Mouse (Mus musculus): Measurements from ENCODE around the gene Gria1. TPM values are rescaled to one million over a fixed set of nuclear protein-coding genes. Genes with fewer than 3 reads are reported as not detected.

The Gria1 gene
- total RNA-seq, 1 experiment, result 0.13 TPM

- H3K27ac ChIP-seq (ENCODE audit: insufficient read depth, low read depth, low read length, poor library complexity, severe bottlenecking), result no peak overlapping the region
- TF ChIP-seq CHD2 (IDR thresholded peaks at IDR 0.05; ENCODE audit: low read depth, low read length), result no peak
- TF ChIP-seq ZC3H11A (IDR thresholded peaks at IDR 0.05; ENCODE audit: borderline replicate concordance, low read depth, low read length), result no peak
- no peak for TF ChIP-seq ZNF384 (IDR thresholded peaks at IDR 0.05; ENCODE audit: low read depth, low read length)
- no peak for TF ChIP-seq MAFK (IDR thresholded peaks at IDR 0.05; ENCODE audit: insufficient read depth, low read depth, low read length)
- TF ChIP-seq HCFC1 (IDR thresholded peaks at IDR 0.05; ENCODE audit: borderline replicate concordance, insufficient read depth, low read length), result no peak
- DNase-seq (ENCODE audit: low read depth, low spot score), result no peak
- H3K4me1 ChIP-seq (ENCODE audit: control insufficient read depth in 2 of 2, insufficient read depth in 2 of 2, low read length in 2 of 2, poor library complexity in 1 of 2), result no peaks in the 10 kb centered on the region
- H3K9me3 ChIP-seq (ENCODE audit: control insufficient read depth, insufficient read depth, low read depth, low read length), result no peaks in the 10 kb centered on the region
- no peaks in the 10 kb centered on the region for H3K36me3 ChIP-seq (ENCODE audit: control insufficient read depth, insufficient read depth, low read length, poor library complexity, severe bottlenecking)
- in situ Hi-C loops (cut with MboI; ENCODE audit: low sequenced_read_pairs in 2 of 2, unreplicated experiment in 2 of 2), result no loop called here
- no peak overlapping the region for H3K4me3 ChIP-seq (ENCODE audit: insufficient read depth in 1 of 2, low read depth in 1 of 2, low read length in 2 of 2, poor library complexity in 1 of 2, severe bottlenecking in 1 of 2)
- H3K9ac ChIP-seq (ENCODE audit: insufficient read depth, low read depth, low read length, poor library complexity, severe bottlenecking), result no peak overlapping the region
Observed at GRCm38 (mm10) chr11:57062441-57062840, 51.3 kb downstream of the Gria1 start.

DNA sequence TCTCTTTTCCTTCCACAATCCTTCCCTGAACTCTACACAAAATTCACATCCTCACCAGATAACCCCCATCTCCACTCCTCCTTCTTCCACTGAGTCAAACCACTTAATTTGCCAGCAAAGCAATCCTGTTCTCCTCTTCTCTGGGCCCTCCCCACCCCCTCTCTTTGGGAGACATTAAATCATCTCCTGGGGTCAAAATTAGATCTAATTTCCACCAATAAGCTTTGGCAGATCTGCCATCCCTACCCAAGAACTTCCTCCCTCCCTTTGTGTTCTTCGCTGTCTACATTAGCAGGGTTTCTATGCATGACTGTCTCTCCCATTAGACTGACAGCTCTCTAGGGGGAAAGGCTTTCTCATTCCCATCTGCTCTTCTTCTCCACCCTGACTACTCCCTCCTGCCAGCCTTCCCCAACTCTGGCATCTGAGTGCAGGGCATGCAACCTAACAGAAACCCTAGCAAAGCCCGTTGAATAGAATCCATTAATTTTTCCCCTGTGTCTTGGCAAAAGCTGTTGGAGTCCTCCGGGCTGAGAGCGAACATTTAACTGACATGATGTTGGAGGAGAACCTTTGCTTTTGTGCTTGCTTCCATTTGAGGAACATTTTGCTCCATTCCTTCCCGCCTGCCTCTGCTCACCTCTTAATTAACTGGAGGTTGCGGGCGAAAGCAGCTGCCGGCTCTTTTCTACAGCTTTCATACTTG, 59.2 kb downstream of the Gria1 start:
- no peak overlapping the region for H3K4me3 ChIP-seq (ENCODE audit: insufficient read depth in 1 of 2, low read depth in 1 of 2, low read length in 2 of 2, poor library complexity in 1 of 2, severe bottlenecking in 1 of 2)
- H3K4me1 ChIP-seq (ENCODE audit: control insufficient read depth in 2 of 2, insufficient read depth in 2 of 2, low read length in 2 of 2, poor library complexity in 1 of 2), result no peaks in the 10 kb centered on the region
- H3K9ac ChIP-seq (ENCODE audit: insufficient read depth, low read depth, low read length, poor library complexity, severe bottlenecking), result no peak overlapping the region
- H3K27ac ChIP-seq (ENCODE audit: insufficient read depth, low read depth, low read length, poor library complexity, severe bottlenecking), result no peak overlapping the region
- TF ChIP-seq ZC3H11A (IDR thresholded peaks at IDR 0.05; ENCODE audit: borderline replicate concordance, low read depth, low read length), result no peak
- no peak for TF ChIP-seq HCFC1 (IDR thresholded peaks at IDR 0.05; ENCODE audit: borderline replicate concordance, insufficient read depth, low read length)
- H3K36me3 ChIP-seq (ENCODE audit: control insufficient read depth, insufficient read depth, low read length, poor library complexity, severe bottlenecking), result no peaks in the 10 kb centered on the region
- DNase-seq (ENCODE audit: low read depth, low spot score), result no peak
- in situ Hi-C loops (cut with MboI; ENCODE audit: low sequenced_read_pairs in 2 of 2, unreplicated experiment in 2 of 2), result no loop called here
- no peaks in the 10 kb centered on the region for H3K9me3 ChIP-seq (ENCODE audit: control insufficient read depth, insufficient read depth, low read depth, low read length)

GRCm38 (mm10) chr11:57072171-57072570, 61.0 kb downstream of the Gria1 start:
- no peaks in the 10 kb centered on the region for H3K4me1 ChIP-seq (ENCODE audit: control insufficient read depth in 2 of 2, insufficient read depth in 2 of 2, low read length in 2 of 2, poor library complexity in 1 of 2)
- no peak overlapping the region for H3K27ac ChIP-seq (ENCODE audit: insufficient read depth, low read depth, low read length, poor library complexity, severe bottlenecking)
- no peaks in the 10 kb centered on the region for H3K9me3 ChIP-seq (ENCODE audit: control insufficient read depth, insufficient read depth, low read depth, low read length)
- no peaks in the 10 kb centered on the region for H3K36me3 ChIP-seq (ENCODE audit: control insufficient read depth, insufficient read depth, low read length, poor library complexity, severe bottlenecking)
- DNase-seq (ENCODE audit: low read depth, low spot score), result no peak
- TF ChIP-seq ZC3H11A (IDR thresholded peaks at IDR 0.05; ENCODE audit: borderline replicate concordance, low read depth, low read length) (no peak), ZNF384 (IDR thresholded peaks at IDR 0.05; ENCODE audit: low read depth, low read length) (no peak), CHD2 (IDR thresholded peaks at IDR 0.05; ENCODE audit: low read depth, low read length) (no peak), HCFC1 (IDR thresholded peaks at IDR 0.05; ENCODE audit: borderline replicate concordance, insufficient read depth, low read length) (no peak), MAFK (IDR thresholded peaks at IDR 0.05; ENCODE audit: insufficient read depth, low read depth, low read length) (no peak)
- H3K9ac ChIP-seq (ENCODE audit: insufficient read depth, low read depth, low read length, poor library complexity, severe bottlenecking), result no peak overlapping the region
- in situ Hi-C loops (cut with MboI; ENCODE audit: low sequenced_read_pairs in 2 of 2, unreplicated experiment in 2 of 2), result no loop called here
- H3K4me3 ChIP-seq (ENCODE audit: insufficient read depth in 1 of 2, low read depth in 1 of 2, low read length in 2 of 2, poor library complexity in 1 of 2, severe bottlenecking in 1 of 2), result no peak overlapping the region

DNA sequence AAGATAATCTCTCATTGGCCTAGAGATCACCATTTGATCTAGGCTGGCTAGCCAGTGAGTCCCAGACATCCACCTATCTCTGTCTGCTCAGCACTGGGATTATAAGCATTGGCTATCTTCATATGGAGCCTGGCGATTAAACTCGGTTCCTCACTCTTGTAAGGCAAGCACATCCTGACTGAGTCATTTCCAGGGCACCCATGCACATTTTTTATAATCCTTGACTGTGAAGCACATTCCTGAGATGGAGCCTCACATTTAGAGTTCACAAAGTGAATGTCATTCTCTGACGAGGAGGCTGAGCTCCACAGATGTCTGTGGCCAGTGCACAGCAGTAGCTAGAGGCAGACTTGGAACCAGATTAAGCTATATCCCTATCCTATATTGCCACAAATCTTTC, 68.2 kb downstream of the Gria1 start:
- Histone ChIP-seq H3K4me1 (ENCODE audit: control insufficient read depth in 2 of 2, insufficient read depth in 2 of 2, low read length in 2 of 2, poor library complexity in 1 of 2) (no peaks in the 10 kb centered on the region), H3K27ac (ENCODE audit: insufficient read depth, low read depth, low read length, poor library complexity, severe bottlenecking) (no peak overlapping the region), H3K9ac (ENCODE audit: insufficient read depth, low read depth, low read length, poor library complexity, severe bottlenecking) (no peak overlapping the region), H3K4me3 (ENCODE audit: insufficient read depth in 1 of 2, low read depth in 1 of 2, low read length in 2 of 2, poor library complexity in 1 of 2, severe bottlenecking in 1 of 2) (no peak overlapping the region), H3K9me3 (ENCODE audit: control insufficient read depth, insufficient read depth, low read depth, low read length) (no peaks in the 10 kb centered on the region), H3K36me3 (ENCODE audit: control insufficient read depth, insufficient read depth, low read length, poor library complexity, severe bottlenecking) (no peaks in the 10 kb centered on the region)
- DNase-seq (ENCODE audit: low read depth, low spot score), result no peak
- TF ChIP-seq ZNF384 (IDR thresholded peaks at IDR 0.05; ENCODE audit: low read depth, low read length), result no peak
- no peak for TF ChIP-seq MAFK (IDR thresholded peaks at IDR 0.05; ENCODE audit: insufficient read depth, low read depth, low read length)
- TF ChIP-seq ZC3H11A (IDR thresholded peaks at IDR 0.05; ENCODE audit: borderline replicate concordance, low read depth, low read length), result no peak
- no peak for TF ChIP-seq HCFC1 (IDR thresholded peaks at IDR 0.05; ENCODE audit: borderline replicate concordance, insufficient read depth, low read length)
- TF ChIP-seq CHD2 (IDR thresholded peaks at IDR 0.05; ENCODE audit: low read depth, low read length), result no peak
- in situ Hi-C loops (cut with MboI; ENCODE audit: low sequenced_read_pairs in 2 of 2, unreplicated experiment in 2 of 2), result no loop called here

- no peak for DNase-seq (ENCODE audit: low read depth, low spot score)
- H3K9ac ChIP-seq (ENCODE audit: insufficient read depth, low read depth, low read length, poor library complexity, severe bottlenecking), result no peak overlapping the region
- H3K9me3 ChIP-seq (ENCODE audit: control insufficient read depth, insufficient read depth, low read depth, low read length), result no peaks in the 10 kb centered on the region
- no peak overlapping the region for H3K27ac ChIP-seq (ENCODE audit: insufficient read depth, low read depth, low read length, poor library complexity, severe bottlenecking)
- H3K36me3 ChIP-seq (ENCODE audit: control insufficient read depth, insufficient read depth, low read length, poor library complexity, severe bottlenecking), result no peaks in the 10 kb centered on the region
- H3K4me1 ChIP-seq (ENCODE audit: control insufficient read depth in 2 of 2, insufficient read depth in 2 of 2, low read length in 2 of 2, poor library complexity in 1 of 2), result no peaks in the 10 kb centered on the region
- no peak for TF ChIP-seq ZC3H11A (IDR thresholded peaks at IDR 0.05; ENCODE audit: borderline replicate concordance, low read depth, low read length)
- no peak for TF ChIP-seq MAFK (IDR thresholded peaks at IDR 0.05; ENCODE audit: insufficient read depth, low read depth, low read length)
- TF ChIP-seq CHD2 (IDR thresholded peaks at IDR 0.05; ENCODE audit: low read depth, low read length), result no peak
- no peak for TF ChIP-seq HCFC1 (IDR thresholded peaks at IDR 0.05; ENCODE audit: borderline replicate concordance, insufficient read depth, low read length)
- TF ChIP-seq ZNF384 (IDR thresholded peaks at IDR 0.05; ENCODE audit: low read depth, low read length), result no peak
- in situ Hi-C loops (cut with MboI; ENCODE audit: low sequenced_read_pairs in 2 of 2, unreplicated experiment in 2 of 2), result no loop called here
- H3K4me3 ChIP-seq (ENCODE audit: insufficient read depth in 1 of 2, low read depth in 1 of 2, low read length in 2 of 2, poor library complexity in 1 of 2, severe bottlenecking in 1 of 2), result no peak overlapping the region
Observed at GRCm38 (mm10) chr11:57089527-57089926, 78.3 kb downstream of the Gria1 start.

All from ES-E14 (cell line).